Mouse (Mus musculus): Measurements from ENCODE around the gene R3hdm2.

DNA sequence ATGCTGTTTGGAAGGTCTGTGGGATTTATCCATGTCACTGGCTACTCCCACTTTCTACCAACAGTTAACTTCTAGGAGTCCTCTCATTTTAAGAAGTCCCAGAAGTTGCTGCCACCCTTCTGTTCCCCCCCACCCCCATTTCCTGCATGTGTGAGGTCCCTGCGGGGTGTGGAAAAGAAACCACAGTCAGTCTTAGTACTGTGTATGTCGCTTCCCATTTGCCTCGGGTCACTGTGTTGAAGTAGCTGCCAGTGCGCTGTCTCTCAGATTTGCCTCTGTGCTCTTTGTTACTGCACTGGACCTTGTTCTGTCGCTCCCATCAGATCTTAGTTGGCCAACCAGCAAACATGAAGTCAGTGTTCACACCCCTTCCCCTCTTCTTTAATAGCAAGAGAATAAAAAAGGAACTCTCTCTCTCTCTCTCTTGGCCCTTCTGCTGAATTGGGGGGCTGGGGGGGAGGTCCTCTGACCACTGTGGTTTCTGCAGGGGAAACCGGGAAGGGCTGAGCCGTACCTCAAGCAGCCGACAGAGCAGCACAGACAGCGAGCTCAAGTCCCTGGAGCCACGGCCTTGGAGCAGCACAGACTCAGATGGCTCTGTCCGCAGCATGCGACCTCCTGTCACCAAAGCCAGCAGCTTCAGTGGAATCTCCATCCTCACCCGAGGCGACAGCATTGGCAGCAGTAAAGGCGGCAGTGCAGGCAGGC is 91.3 kb downstream of the R3hdm2 start:
- TF ChIP-seq CTCF (IDR thresholded peaks at IDR 0.05; ENCODE audit: low read depth) (no peak), EP300 (IDR thresholded peaks at IDR 0.05; ENCODE audit: low read depth) (no peak)

All from heart, postnatal 0 days (tissue).